Mouse (Mus musculus) embryonic facial prominence, embryonic 13.5 days (tissue): Measurements from ENCODE around the gene Cisd3. TPM values are rescaled to one million over a fixed set of nuclear protein-coding genes. Genes with fewer than 3 reads are reported as not detected.
"Not testable (repeated sequence)": the region's sequence is repeated elsewhere in the genome, so short reads cannot be mapped to it uniquely, and the experiment has no call there.

Source experiments
- ATAC-seq: fragments of 200-750 bp; cut with Nextera tagmentation; 2 replicates; pipeline ENCODE4 v1.8.0; 2017; ENCODE audit warnings: low read depth; ENCODE audit not compliant: insufficient number of reproducible peaks, insufficient read depth, low FRiP score, low TSS enrichment
- H3K27ac ChIP-seq: fragments of 300-500 bp; sonication (generic); 2 replicates; pipeline ENCODE4 v1.5.1; 2015; ENCODE audit warnings: moderate library complexity, mild to moderate bottlenecking, inconsistent platforms
- H3K27me3 ChIP-seq: fragments of 300-500 bp; sonication (generic); 2 replicates; pipeline ENCODE4 v1.6.1; 2015; ENCODE audit warnings: mild to moderate bottlenecking, inconsistent platforms
- H3K36me3 ChIP-seq: fragments of 300-500 bp; sonication (generic); 2 replicates; pipeline ENCODE4 v1.6.1; 2015; ENCODE audit warnings: mild to moderate bottlenecking, inconsistent platforms
- H3K4me1 ChIP-seq: fragments of 300-500 bp; sonication (generic); 2 replicates; pipeline ENCODE4 v1.6.1; 2015; ENCODE audit warnings: inconsistent platforms
- H3K4me2 ChIP-seq: fragments of 300-500 bp; sonication (generic); 2 replicates; pipeline ENCODE4 v1.6.1; 2015; ENCODE audit warnings: moderate library complexity, mild to moderate bottlenecking, inconsistent platforms
- H3K4me3 ChIP-seq: fragments of 300-500 bp; sonication (generic); 2 replicates; pipeline ENCODE4 v1.5.1; 2015; ENCODE audit warnings: mild to moderate bottlenecking, inconsistent platforms
- H3K9ac ChIP-seq: fragments of 300-500 bp; sonication (generic); 2 replicates; pipeline ENCODE4 v1.6.1; 2015; ENCODE audit warnings: mild to moderate bottlenecking, inconsistent platforms
- H3K9me3 ChIP-seq: fragments of 300-500 bp; sonication (generic); 2 replicates; pipeline ENCODE4 v1.6.1; 2016; ENCODE audit warnings: inconsistent platforms
- WGBS: fragments of 180-500 bp; shearing (Covaris S2); methylation state at CpG from one replicate; pipeline ENCODE4 v1.1.7; 2015; ENCODE audit warnings: mixed read lengths; 5-methylcytosine and 5-hydroxymethylcytosine counted together
- polyA plus RNA-seq: library from polyadenylated mRNA; unstranded; fragments of >200 nt; fragmentation: Nextera tagmentation; extraction: Ambion mirVana; gene quantifications from 2 replicates; pipeline ENCODE4 v1.2.1, GENCODE M21; 2015

The Cisd3 gene
- polyA plus RNA-seq, 1 experiment from 2014 or later: 12.5 TPM

DNA sequence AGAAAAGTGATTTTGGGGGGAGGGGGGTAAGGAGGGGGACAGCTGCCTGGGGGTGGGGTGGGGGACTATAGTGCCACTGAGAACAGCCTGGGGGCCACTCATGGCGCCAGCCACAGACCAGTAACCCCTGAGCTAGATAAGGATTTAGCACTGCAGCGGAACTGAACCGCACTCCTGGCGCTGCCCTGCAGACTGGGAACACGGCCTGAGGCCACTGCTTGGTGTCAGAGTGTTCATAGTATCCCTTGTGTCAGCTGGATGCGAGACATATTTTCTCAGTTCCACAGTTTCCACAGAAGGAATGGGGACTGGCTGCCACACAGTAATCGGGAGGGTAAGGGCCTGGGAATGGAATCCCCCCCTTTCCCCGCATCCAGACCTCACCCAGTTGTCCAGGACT, 30.4 kb downstream of the Cisd3 start:
- H3K4me2 ChIP-seq: no peak overlapping the region
- no peak overlapping the region for H3K9ac ChIP-seq
- H3K36me3 ChIP-seq: peaks cover 89% of the 10 kb centered on the region
- H3K27ac ChIP-seq: no peak overlapping the region
- H3K4me1 ChIP-seq: no peaks in the 10 kb centered on the region
- H3K9me3 ChIP-seq: 0 out of 2 replicates have a peak, but pooled peaks cover 4% of the 10 kb centered on the region
- no peak for ATAC-seq
- no peaks in the 10 kb centered on the region for H3K27me3 ChIP-seq
- H3K4me3 ChIP-seq: no peak overlapping the region
- WGBS: 82% methylated on average over 8 of the region's 8 CpGs

GRCm38 (mm10) chr11:97717369-97718280, 32.0 kb downstream of the Cisd3 start:
- Histone ChIP-seq H3K27ac (no peak overlapping the region), H3K4me3 (no peak overlapping the region), H3K27me3 (no peaks in the 10 kb centered on the region), H3K4me1 (no peaks in the 10 kb centered on the region), H3K9me3 (0 out of 2 replicates have a peak, but pooled peaks cover 9% of the 10 kb centered on the region), H3K4me2 (no peak overlapping the region), H3K9ac (0 out of 2 replicates have a peak overlapping the region, but pooled peaks have one; percentile 27), H3K36me3 (peaks cover 89% of the 10 kb centered on the region)
- no peak for ATAC-seq
- 85% methylated on average over 26 of the region's 26 CpGs for WGBS

DNA sequence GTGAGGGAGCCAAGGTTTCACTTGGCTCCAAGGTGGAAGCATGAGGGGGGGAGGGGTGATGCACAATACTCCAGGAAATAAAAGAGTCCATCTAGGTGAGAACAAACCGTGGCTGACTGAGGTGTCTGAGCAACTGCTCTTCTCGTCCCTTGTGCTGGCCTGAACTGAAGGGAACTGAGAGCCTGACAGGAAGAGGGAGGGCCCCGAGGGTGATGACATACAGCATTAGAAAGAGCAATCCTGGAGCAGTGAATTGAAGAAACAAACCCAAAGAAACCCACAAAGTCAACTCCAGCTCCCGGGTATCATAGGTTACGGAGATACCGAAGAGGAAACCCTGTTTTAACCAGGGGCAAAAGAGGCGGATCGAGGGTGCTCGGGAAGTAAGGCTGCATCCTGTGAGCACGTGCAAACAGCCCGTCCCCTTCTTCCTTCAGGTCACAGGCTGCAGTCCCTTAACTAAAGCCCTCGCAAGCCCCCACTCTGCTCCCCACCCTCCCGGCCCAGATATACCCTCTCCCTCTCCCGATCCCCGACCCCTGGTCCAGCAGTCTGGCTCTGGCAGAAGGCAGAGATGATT, 32.7 kb downstream of the Cisd3 start:
- no peak overlapping the region for H3K9ac ChIP-seq
- no peak for ATAC-seq
- WGBS: 81% methylated on average over 15 of the region's 15 CpGs

DNA sequence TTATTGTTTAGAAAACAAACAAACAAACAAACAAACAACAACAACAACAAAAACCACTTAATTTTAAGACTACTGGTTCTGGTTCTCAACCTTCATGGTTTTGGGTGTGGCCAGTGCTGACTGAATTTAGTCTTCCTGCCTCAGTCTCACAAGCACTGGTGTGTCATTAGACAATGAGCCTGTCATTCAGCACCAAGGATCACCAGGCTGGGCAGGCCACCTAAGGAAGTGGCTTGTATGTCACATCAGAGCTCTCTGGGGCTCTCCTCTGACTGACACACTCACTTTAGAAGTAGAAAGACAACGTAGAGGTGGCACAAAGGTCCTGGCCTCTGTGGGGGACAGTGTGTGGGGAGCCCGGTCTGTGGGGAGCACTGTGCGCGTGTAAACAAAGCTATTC, 33.4 kb downstream of the Cisd3 start:
- H3K27ac ChIP-seq: no peak overlapping the region
- no peak overlapping the region for H3K4me2 ChIP-seq
- H3K4me3 ChIP-seq: no peak overlapping the region
- 89% methylated on average over 4 of the region's 4 CpGs for WGBS
- H3K4me1 ChIP-seq: no peaks in the 10 kb centered on the region
- H3K27me3 ChIP-seq: no peaks in the 10 kb centered on the region
- no peak overlapping the region for H3K9ac ChIP-seq
- ATAC-seq: no peak
- H3K9me3 ChIP-seq: 0 out of 2 replicates have a peak, but pooled peaks cover 9% of the 10 kb centered on the region
- peaks cover 90% of the 10 kb centered on the region for H3K36me3 ChIP-seq

More for the DNA sequence above, 32.7 kb downstream of the Cisd3 start:
- Histone ChIP-seq H3K27me3 (no peaks in the 10 kb centered on the region), H3K27ac (no peak overlapping the region), H3K36me3 (peaks cover 90% of the 10 kb centered on the region), H3K4me3 (no peak overlapping the region), H3K4me2 (no peak overlapping the region), H3K4me1 (no peaks in the 10 kb centered on the region), H3K9me3 (0 out of 2 replicates have a peak, but pooled peaks cover 9% of the 10 kb centered on the region)

GRCm38 (mm10) chr11:97721338-97721737, 35.7 kb downstream of the Cisd3 start:
- Histone ChIP-seq H3K9me3 (0 out of 2 replicates have a peak, but pooled peaks cover 5% of the 10 kb centered on the region), H3K36me3 (peaks cover 98% of the 10 kb centered on the region), H3K4me3 (no peak overlapping the region), H3K4me1 (no peaks in the 10 kb centered on the region), H3K4me2 (no peak overlapping the region), H3K27me3 (no peaks in the 10 kb centered on the region), H3K27ac (no peak overlapping the region), H3K9ac (no peak overlapping the region)
- WGBS: 93% methylated on average over 4 of the region's 4 CpGs
- no peak for ATAC-seq

GRCm38 (mm10) chr11:97723709-97724108, 38.1 kb downstream of the Cisd3 start:
- no peak overlapping the region for H3K9ac ChIP-seq
- ATAC-seq: no peak
- H3K4me2 ChIP-seq: no peak overlapping the region
- H3K4me1 ChIP-seq: no peaks in the 10 kb centered on the region
- no peak overlapping the region for H3K4me3 ChIP-seq
- H3K36me3 ChIP-seq: peaks cover 99% of the 10 kb centered on the region
- no peaks in the 10 kb centered on the region for H3K27me3 ChIP-seq
- H3K27ac ChIP-seq: no peak overlapping the region
- 84% methylated on average over 7 of the region's 7 CpGs for WGBS
- 0 out of 2 replicates have a peak, but pooled peaks cover 5% of the 10 kb centered on the region for H3K9me3 ChIP-seq

GRCm38 (mm10) chr11:97728311-97728710, 42.7 kb downstream of the Cisd3 start:
- peaks cover 87% of the 10 kb centered on the region for H3K36me3 ChIP-seq
- H3K4me3 ChIP-seq: no peak overlapping the region
- no peak for ATAC-seq
- H3K9ac ChIP-seq: 0 out of 2 replicates have a peak overlapping the region, but pooled peaks have one; percentile 6
- no peak overlapping the region for H3K27ac ChIP-seq
- H3K4me1 ChIP-seq: peaks cover under 1% of the 10 kb centered on the region; the same call in 1 of the 2 replicates
- H3K9me3 ChIP-seq: no peaks in the 10 kb centered on the region
- H3K27me3 ChIP-seq: no peaks in the 10 kb centered on the region
- H3K4me2 ChIP-seq: no peak overlapping the region
- 67% methylated on average over 7 of the region's 7 CpGs for WGBS

- H3K36me3 ChIP-seq: peaks cover 83% of the 10 kb centered on the region
- ATAC-seq: no peak
- WGBS: 73% methylated on average over 7 of the region's 7 CpGs
These were observed 43.1 kb downstream of the Cisd3 start for GRCm38 (mm10) chr11:97728730-97729129.

DNA sequence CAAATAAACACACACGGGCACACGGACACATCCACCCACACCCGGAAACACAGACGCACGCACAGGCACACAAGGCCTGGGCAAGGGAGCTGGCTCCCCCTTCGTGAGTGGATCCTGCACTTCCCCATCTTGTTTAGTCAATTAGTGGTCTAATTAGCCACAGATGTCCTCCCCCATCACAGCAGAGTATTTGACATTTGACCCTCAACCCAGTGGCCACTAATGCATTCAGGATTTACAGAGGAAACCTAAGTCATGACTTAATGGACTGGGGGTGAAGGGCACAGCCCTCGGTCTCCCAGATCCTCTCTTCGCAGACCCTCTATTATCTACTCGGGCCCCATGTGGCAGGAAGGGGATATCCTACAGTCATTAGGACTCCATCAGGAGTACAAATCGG, 48.1 kb downstream of the Cisd3 start:
- peak overlapping the region; percentile 51 for H3K27ac ChIP-seq
- 12% methylated on average over 10 of the region's 10 CpGs for WGBS
- no peak for ATAC-seq
- no peak overlapping the region for H3K4me3 ChIP-seq
- peak overlapping the region; percentile 17; the same call in 1 of the 2 replicates for H3K4me2 ChIP-seq
- H3K9me3 ChIP-seq: no peaks in the 10 kb centered on the region
- no peaks in the 10 kb centered on the region for H3K27me3 ChIP-seq
- peaks cover 21% of the 10 kb centered on the region for H3K4me1 ChIP-seq
- H3K9ac ChIP-seq: 0 out of 2 replicates have a peak overlapping the region, but pooled peaks have one; percentile 32
- H3K36me3 ChIP-seq: peaks cover 39% of the 10 kb centered on the region

More at GRCm38 (mm10) chr11:97728730-97729129, 43.1 kb downstream of the Cisd3 start:
- no peak overlapping the region for H3K4me2 ChIP-seq
- H3K9me3 ChIP-seq: no peaks in the 10 kb centered on the region
- no peak overlapping the region for H3K4me3 ChIP-seq
- 0 out of 2 replicates have a peak overlapping the region, but pooled peaks have one; percentile 6 for H3K9ac ChIP-seq
- H3K27ac ChIP-seq: no peak overlapping the region
- peaks cover 5% of the 10 kb centered on the region for H3K4me1 ChIP-seq
- H3K27me3 ChIP-seq: no peaks in the 10 kb centered on the region

DNA sequence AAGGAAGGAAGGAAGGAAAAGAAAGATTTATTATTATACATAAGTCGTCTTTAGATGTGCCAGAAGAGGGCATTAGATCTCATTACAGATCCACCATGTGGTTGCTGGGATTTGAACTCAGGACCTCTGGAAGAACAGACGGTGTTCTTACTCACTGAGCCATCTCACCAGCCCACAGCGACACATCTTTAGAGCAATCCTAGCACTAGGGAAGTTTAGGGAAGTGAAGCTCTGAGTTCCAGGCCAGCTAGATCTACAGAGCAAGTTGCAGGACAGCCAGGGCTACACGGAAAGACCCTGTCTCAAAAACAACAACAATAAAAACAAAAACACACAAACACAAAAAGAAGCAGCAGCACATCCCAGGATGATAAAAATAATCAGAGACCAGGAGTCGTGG, 49.2 kb downstream of the Cisd3 start:
- not testable (repeated sequence) for H3K4me2 ChIP-seq, H3K27ac ChIP-seq, H3K27me3 ChIP-seq, ATAC-seq, H3K9me3 ChIP-seq, H3K9ac ChIP-seq, H3K4me3 ChIP-seq
- Histone ChIP-seq H3K4me1 (peaks cover 25% of the 10 kb centered on the region), H3K36me3 (peaks cover 28% of the 10 kb centered on the region)
- 78% methylated on average over 5 of the region's 5 CpGs for WGBS

DNA sequence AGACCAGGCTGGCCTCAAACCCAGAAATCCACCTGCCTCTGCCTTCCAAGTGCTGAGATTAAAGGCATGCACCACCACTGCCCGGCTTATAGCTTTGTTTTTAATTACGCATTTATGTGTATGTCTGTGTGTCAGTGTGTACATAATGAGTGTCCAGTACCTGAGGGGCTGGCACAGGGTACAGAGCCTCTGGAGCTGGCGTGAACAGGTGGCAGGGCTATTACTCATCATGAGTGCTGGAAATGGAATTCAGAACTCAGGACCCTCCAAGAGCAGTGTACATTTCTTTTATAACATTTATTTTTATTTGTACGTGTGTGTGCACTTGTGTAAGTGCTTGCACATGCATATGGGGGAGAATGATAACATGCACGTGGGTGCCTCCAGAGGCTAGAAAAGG, 51.0 kb downstream of the Cisd3 start:
- Histone ChIP-seq H3K4me1 (peaks cover 33% of the 10 kb centered on the region), H3K27ac (no peak overlapping the region), H3K27me3 (no peaks in the 10 kb centered on the region), H3K4me3 (no peak overlapping the region), H3K4me2 (no peak overlapping the region), H3K9me3 (no peaks in the 10 kb centered on the region), H3K36me3 (peaks cover 14% of the 10 kb centered on the region), H3K9ac (no peak overlapping the region)
- WGBS: 82% methylated on average over 5 of the region's 5 CpGs
- no peak for ATAC-seq
